Mouse (Mus musculus): ENCODE results near the gene Lysmd3.

DNA sequence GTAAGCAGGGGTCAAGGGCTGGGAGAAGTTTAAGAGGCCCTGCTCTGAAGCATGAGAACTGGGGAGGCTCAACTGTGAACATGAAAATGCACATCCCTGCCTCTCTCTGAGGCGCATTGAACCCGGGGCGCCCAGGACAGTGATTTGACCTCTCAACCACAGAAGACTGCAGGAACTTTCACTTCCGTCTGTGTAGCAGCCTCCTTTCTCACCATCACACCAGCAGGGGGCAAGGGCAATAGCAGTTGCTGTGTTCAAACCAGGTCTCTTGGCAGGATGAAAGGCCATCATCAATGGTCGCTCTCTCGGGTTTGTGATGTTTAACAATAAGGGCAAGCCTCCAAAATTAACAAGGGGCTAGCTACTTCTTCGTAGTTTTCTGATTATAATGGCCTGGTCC, 45.7 kb downstream of the Lysmd3 start:
- TF ChIP-seq CTCF (IDR thresholded peaks at IDR 0.05) = no peak
- TF ChIP-seq EP300 (IDR thresholded peaks at IDR 0.05) = no peak
